Mouse (Mus musculus) embryonic stem cell, embryonic (primary cell): Measurements from ENCODE around the gene Ube2h.

Experiments
- CTCF ChIA-PET, 4 experiments: fragments of 300-600 bp in 2 of 4; fragments of 350-600 bp in 2 of 4; sonication (Branson Sonifier 250); formaldehyde crosslinking; loops; one replicate each; lab custom pipeline; 2022; ENCODE audit warnings: inconsistent platforms in 2 of 4; lab: Charles Lee
- POLR2A ChIA-PET, 4 experiments: fragments of 300-600 bp in 2 of 4; fragments of 350-600 bp in 2 of 4; sonication (Branson Sonifier 250); formaldehyde crosslinking; loops; one replicate each; lab custom pipeline; 2022; ENCODE audit warnings: antibody characterized with exemption in 4 of 4, inconsistent platforms in 1 of 4; lab: Charles Lee

Ube2h gene

DNA sequence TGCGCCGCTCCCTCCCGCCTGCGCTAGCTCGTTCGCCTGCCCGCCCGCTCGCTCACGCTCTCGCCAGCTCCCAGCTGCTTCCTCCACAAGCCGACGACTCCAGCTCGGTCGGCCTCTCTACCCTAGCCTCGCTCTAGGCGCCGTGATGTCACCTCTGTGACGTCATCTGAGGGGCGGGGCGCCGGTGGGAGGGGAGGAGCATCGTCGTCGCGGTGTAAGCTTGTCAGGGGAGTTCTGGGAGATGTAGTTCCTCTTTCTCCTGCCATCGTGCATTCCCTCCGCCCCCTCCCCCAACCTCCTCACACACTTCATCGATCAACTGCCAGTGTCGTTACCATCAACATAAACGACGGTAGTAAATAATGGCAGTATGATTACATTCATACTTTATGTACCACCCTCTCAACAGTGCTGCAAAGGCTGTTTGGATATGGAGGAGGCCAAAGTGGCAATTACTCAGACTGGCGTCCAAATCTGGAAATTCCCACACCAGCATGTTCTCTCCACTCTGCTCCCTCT, at the start of gene Ube2h:
Gene Ube2h, minus strand, starts transcription at position 141 of the 519 bp plus-strand sequence.
- ChIA-PET CTCF (interaction anchor here in 3 of 4 experiments (0.6 to 1.6 kb wide), 6 partner anchors 9 to 626 kb away, joined by 3 to 6 read pairs (median 3); no protein-coding TSS in a partner anchor), POLR2A (interaction anchor here (0.5 to 8.1 kb wide), 41 partner anchors 8 to 1825 kb away, joined by 3 to 112 read pairs (median 4); partner anchors contain the start of genes Klhdc10 (in 1 of the 4), Strip2 (in 1 of the 4) and Zc3hc1 (in 1 of the 4))

DNA sequence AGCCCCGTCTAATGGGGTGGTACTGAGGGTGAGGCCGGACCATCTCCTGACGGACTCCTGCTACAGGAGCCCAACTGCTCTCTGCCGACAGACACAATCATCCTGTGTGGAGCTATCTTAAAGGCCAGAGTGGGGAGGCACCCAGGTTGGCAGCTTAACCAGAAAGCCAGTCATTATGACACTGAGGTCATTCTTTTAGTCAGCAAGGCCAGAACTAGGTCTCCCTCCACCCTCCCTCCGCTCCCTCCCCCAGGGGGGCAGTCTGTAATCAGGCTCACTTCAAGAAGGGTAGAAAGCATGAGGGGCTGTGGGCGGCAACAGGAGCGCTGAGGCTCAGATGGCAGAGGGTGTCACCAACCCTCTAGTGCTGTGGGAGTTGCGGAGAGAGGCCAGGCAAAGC, 49.3 kb upstream of the Ube2h start:
- ChIA-PET POLR2A (interaction anchor here in 3 of 4 experiments (0.6 to 1.8 kb wide), 7 partner anchors 10 to 382 kb away, joined by 3 to 8 read pairs (median 3); partner anchors contain the start of gene Ube2h (in 1 of the 3)), CTCF (interaction anchor here in 1 of 4 experiments (1.6 kb wide), 1 partner anchor 143 kb away, joined by 4 read pairs; no protein-coding TSS in a partner anchor)

DNA sequence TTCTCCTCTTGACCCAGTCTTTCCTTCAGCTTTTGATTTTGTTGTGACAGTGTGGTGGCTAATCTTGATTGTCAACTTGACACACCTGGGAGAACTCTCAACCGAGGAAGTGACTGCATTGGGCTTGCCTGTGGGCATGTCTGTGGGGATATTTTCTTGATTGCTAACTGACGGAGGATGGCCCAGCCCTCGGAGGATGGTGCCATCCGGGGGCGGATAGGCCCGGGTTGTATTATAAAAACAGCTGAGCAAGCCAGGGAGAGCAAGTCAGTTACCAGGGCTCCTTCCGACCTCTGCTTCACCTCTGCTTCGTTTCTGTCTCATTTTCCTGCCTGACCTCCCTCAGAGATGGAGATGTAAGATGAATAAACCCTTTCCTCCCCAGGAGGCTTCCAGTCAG, 48.4 kb upstream of the Ube2h start:
- ChIA-PET CTCF (interaction anchor here in 1 of 4 experiments (1.6 kb wide), 1 partner anchor 142 kb away, joined by 4 read pairs; no protein-coding TSS in a partner anchor), POLR2A (interaction anchor here in 1 of 4 experiments (0.6 to 1.8 kb wide), 4 partner anchors 11 to 306 kb away, joined by 3 to 8 read pairs (median 3); no protein-coding TSS in a partner anchor)

DNA sequence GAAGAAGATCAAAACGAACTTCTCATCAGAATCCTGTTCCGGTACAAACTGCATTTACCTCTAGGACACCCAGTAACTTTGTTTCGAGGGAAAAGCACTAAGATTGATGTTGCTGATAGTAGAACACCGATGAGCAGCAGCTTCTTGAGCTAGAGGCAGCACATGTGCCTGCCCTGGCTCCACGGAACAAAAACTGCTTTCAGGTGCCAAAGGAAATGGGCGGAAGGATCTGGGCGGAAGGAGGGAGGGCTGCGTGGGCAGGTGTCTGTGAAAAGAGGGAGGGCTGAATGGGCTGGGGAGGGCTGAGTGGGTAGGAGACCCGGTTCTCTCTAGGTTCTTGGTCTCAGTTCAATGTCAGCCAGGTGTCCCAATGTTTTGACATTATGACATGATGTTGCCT, 47.0 kb upstream of the Ube2h start:
- POLR2A ChIA-PET = interaction anchor here in 1 of 4 experiments (0.6 to 1.3 kb wide), 3 partner anchors 50 to 701 kb away, joined by 3 to 4 read pairs (median 4); no protein-coding TSS in a partner anchor

DNA sequence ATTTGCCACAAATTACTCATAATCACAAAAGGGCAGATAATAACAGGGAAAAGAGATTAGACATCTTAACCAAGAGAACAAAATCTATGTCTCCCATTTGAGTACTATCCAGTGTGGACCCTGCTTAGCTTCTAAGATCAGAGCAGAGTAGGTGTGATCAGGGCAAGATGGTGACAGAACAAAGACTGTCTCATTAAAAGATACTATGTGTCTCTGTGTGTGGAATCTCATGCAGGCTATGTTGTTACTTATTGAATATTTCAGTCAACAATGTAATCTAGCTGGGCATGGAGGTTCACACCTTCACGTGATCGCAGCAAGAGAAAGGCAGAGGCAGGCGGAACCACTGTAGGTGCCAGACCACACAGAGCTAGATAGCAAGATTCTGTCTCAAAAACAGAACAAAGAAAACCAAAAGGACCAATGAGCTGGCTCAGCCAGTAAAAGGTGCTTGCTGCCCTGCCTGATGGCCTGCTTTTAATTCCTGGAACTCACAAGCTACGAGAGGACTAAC, 43.0 kb upstream of the Ube2h start:
- ChIA-PET CTCF (interaction anchor here in 2 of 4 experiments (0.5 kb wide), 2 partner anchors 12 to 843 kb away, joined by 5 to 11 read pairs; no protein-coding TSS in a partner anchor), POLR2A (interaction anchor here in 2 of 4 experiments (0.6 to 2.3 kb wide), 7 partner anchors 8 to 75 kb away, joined by 3 to 8 read pairs (median 5); no protein-coding TSS in a partner anchor)

More for the DNA sequence above, 47.0 kb upstream of the Ube2h start:
- CTCF ChIA-PET = no interaction called here

DNA sequence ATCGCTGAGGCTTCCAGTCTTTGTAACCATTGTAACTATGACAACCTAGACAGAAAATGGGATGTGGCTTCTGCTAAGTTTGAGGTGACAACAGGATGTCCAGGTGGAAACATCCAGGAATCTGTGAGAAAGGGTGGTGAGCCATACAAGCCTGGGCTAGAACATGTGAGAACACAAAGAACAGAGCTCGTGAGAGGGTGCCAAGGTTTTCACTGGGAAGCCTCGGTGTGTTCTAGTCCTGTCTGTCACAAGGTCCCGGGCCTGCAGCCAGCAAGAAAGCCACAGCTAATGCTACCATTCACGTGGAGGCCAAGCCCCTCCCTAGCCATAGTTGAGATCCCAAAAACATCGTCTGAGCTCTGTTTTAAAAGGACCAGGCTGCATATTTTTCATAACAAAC, 42.4 kb upstream of the Ube2h start:
- ChIA-PET CTCF (interaction anchor here in 3 of 4 experiments (0.5 to 0.9 kb wide), 8 partner anchors 12 to 1533 kb away, joined by 3 to 11 read pairs (median 6); no protein-coding TSS in a partner anchor), POLR2A (interaction anchor here (0.6 to 2.3 kb wide), 14 partner anchors 9 to 610 kb away, joined by 3 to 8 read pairs (median 5); no protein-coding TSS in a partner anchor)

DNA sequence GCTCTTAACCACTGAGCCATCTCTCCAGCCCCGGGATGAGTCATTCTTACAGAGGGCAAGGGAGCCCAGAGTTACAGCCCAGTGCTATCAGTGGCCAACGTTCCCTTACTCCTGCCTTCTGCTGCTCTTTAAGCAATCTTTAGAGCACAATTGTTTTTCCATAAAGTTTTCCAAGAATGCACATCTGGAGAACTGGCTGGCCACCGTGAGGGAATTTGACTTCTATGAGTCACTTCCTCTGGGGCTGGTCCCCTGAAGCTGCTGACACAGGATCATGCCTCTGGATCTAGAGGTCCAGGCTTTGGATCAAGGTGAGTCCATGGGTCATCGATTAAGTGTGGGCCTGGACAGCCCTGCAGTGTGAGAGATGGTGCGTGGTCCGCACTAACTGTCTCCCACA, 39.7 kb upstream of the Ube2h start:
- POLR2A ChIA-PET = interaction anchor here in 1 of 4 experiments (1.6 kb wide), 1 partner anchor 36 kb away, joined by 3 read pairs; no protein-coding TSS in a partner anchor
- CTCF ChIA-PET = no interaction called here

DNA sequence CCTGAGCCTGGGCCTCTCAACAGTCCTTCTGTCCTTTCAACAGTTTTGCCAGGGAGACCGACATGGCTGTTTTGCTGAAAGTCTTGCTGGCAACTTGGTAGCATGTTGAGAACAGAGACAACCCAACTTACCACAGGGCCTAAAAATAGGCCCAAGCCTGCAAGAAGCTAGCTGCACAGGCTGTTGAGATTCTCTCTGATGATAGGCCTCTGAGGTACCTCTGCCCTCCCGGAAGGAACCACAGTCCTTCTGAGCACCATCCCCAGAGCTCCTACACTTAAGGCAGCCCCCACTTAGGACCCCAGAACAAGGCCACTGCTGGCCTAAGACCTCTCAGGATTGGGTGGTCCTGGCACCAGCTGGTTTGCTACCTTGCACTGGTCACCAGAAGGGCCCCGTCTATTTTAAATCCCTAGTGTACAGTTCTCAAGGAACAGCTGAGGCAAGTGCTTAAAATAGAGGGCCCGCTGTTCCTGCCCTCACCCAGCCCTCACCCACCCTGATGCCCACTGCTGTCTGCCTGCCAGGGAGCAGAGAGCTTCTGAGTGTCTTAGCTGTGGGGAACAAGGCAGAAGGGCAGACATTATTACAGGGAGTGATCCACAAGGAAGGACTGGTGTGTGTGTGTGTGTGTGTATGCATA, 36.0 kb upstream of the Ube2h start:
- ChIA-PET CTCF (no interaction called here), POLR2A (interaction anchor here in 3 of 4 experiments (0.6 to 1.4 kb wide), 10 partner anchors 16 to 492 kb away, joined by 3 to 8 read pairs (median 3); partner anchors contain the start of genes Ssmem1 (in 1 of the 3), Ube2h (in 1 of the 3) and Zc3hc1 (in 1 of the 3))

DNA sequence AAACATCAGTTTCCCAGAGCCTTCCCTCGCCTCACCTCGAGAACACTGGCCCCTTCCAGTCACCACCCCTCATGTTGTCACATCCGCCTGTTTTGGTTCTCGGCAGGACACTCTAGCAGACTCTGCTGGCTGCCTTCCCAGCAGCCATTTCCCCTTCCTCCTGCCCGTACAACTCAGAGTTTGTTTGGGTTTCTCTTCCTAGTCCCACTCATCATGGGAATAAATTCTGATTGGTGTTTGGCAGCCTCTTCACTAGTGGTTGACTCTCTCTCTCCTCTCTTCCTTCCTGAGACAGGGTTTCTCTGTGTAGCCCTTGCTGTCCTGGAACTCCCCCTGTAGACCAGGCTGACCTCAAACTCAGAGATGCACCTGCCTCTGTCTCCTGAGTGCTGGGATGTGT, 32.6 kb upstream of the Ube2h start:
- ChIA-PET CTCF (interaction anchor here in 1 of 4 experiments (0.6 to 0.7 kb wide), 2 partner anchors 21 to 345 kb away, joined by 3 to 5 read pairs; no protein-coding TSS in a partner anchor), POLR2A (interaction anchor here in 2 of 4 experiments (0.6 to 1.6 kb wide), 6 partner anchors 10 to 79 kb away, joined by 3 to 6 read pairs (median 4); no protein-coding TSS in a partner anchor)

DNA sequence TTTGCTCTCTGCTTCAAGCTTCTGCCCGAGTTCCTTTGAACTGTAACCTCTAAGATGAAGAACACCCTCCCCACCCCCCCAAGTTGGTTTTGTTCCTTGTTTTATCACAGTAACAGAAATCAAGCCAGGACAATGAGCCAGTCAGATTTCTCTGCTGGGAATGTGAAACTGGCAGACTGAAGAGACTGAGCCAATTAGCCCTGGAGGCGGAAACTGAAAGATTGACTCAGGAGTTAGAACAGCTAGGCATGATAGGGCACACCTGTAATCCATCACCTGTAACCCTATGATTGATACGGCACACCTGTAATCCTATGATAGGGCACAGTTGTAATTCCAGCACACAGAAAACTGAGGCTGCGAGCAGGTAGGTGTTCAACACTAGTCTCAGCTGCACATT, 27.9 kb upstream of the Ube2h start:
- POLR2A ChIA-PET = interaction anchor here in 3 of 4 experiments (0.6 to 1.5 kb wide), 11 partner anchors 12 to 650 kb away, joined by 3 to 6 read pairs (median 3); partner anchors contain the start of gene Zc3hc1 (in 1 of the 3)
- CTCF ChIA-PET = no interaction called here

DNA sequence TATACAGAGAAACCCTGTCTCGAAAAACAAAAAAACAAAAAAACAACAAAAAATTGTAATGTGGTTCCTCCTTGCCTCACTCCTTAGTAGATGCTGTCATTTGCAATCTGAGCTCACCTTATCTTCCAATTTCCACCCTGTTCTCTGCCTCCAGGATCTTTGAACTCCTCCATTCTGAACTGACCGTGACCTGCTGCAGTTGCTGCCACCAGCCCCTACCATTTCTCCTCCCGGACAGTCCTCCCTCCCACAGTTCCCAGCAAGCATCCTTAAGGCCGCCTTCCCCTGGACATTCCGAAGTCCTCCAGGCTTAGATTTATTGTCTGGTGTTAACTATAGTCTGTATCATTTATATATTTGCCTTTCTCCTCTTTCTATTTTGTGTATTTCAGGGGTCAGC, 26.4 kb upstream of the Ube2h start:
- CTCF ChIA-PET = no interaction called here
- POLR2A ChIA-PET = interaction anchor here in 1 of 4 experiments (1.0 to 1.5 kb wide), 3 partner anchors 9 to 26 kb away, joined by 3 to 6 read pairs (median 3); partner anchors contain the start of gene Ube2h

DNA sequence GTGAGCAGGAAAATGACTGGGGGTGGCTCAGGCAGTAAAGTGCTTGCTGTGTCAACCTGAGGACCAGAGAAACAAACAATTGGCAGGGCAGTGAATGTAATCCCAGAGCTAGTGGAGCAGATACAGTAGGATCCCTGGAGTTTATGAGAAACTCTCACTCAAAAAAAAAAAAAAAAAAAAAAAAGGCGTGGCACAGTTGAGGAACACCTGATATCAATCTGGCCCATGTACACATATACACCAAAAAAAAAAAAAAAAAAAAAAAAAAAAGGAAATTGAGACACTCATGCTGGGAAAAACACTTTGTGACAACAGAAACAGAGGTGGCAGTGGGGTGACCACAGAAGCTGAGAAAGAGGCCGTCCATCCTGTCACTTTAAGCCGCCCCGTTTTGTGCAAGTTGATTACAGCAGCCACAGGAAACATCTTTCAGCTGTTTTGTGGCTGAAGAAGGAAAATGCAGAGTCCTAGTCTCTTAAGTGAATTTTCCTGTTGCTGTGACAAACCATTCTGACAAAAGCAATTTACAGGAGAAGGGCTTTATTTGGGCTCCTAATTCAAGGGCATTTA, 21.7 kb upstream of the Ube2h start:
- POLR2A ChIA-PET = interaction anchor here in 3 of 4 experiments (0.6 to 2.0 kb wide), 7 partner anchors 10 to 938 kb away, joined by 3 to 6 read pairs (median 4); partner anchors contain the start of gene Opn1sw (in 1 of the 3)

DNA sequence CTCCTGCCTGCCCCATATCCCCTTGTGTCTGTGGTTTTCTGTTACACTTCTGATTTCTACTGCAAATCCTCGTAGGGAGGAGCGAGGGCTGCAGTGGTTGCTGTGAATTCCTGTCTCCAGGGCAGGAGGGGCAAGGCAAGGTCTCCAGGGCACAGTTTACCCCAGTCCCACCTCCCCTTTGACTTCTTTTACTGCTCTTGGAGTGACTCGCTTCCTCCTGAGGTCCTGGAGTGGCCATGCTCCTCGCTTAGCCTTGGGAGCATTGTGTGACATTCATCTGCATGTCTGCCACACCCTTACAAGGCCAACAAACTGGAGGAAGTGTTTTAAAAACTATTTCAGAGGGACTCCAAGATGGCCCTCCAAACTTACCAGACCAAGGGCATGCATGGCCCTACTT, 16.7 kb upstream of the Ube2h start:
- CTCF ChIA-PET = interaction anchor here in 1 of 4 experiments (0.6 kb wide), 1 partner anchor 729 kb away, joined by 4 read pairs; no protein-coding TSS in a partner anchor

More for the DNA sequence above, 21.7 kb upstream of the Ube2h start:
- CTCF ChIA-PET = no interaction called here

DNA sequence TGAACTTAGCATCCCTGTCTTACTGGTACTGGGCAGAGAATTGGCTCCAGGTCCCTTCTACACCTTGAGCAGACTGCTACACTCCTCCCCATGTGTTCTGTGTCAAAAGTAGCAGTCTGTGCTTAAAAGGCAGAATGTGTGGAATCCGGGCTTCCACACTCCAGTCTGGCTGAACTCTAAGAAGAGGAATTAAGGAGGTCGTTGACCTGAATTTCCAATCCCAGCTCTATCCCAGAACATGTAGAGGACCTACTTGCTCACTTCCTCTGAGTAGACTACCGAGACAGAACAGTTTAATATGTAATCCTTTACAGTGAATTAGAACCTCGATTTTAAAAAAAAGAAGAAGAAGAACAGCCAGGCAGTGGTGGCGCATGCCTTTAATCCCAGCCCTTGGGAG, 14.9 kb upstream of the Ube2h start:
- ChIA-PET CTCF (no interaction called here), POLR2A (interaction anchor here in 2 of 4 experiments (0.8 to 1.9 kb wide), 5 partner anchors 10 to 15 kb away, joined by 3 to 10 read pairs (median 3); partner anchors contain the start of gene Ube2h (in 2 of the 2))

More for the DNA sequence above, 16.7 kb upstream of the Ube2h start:
- POLR2A ChIA-PET = interaction anchor here in 2 of 4 experiments (0.9 to 3.2 kb wide), 12 partner anchors 9 to 127 kb away, joined by 3 to 18 read pairs (median 4); partner anchors contain the start of gene Ube2h (in 1 of the 2)

DNA sequence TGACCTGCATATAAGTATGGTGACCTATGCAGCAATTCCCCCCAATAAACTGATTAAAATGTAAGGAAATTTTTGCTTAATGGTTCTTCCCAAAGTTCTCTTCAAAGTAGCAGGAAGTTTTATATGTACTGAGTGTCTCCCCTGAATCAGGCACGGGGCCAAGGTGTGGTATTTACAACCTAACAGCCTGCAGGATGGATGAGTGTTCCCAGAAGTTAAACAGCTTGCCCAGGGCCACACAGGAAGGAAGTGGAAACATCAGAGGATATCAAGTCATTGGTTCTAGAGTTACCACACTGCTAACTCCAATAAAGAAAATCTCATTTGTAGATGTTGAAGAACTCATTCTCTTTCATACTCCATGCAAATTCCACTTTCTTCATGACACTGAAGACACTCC, 7.7 kb upstream of the Ube2h start:
- CTCF ChIA-PET = no interaction called here
- POLR2A ChIA-PET = interaction anchor here in 1 of 4 experiments (3.1 kb wide), 1 partner anchor 8 kb away, joined by 11 read pairs; the partner anchor contains the start of gene Ube2h

DNA sequence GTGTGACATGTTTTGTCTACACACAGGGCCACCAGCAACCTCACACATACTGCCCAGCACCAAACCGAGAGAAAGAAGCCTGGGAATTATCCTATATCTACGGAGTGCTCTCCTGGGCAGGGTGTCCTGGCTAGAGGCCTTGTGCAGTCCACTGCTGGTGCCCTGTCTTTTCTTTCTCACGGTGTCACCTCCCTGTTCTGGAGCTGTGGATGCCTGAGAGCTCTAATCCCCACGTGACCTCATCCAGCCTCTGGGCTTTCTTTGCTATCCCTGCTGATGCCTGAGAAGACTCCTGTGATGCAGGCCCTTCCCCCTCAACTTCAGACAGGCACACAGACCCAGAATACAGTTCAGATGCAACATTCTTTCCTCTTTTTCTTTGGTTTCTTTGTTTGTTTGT, 4.4 kb upstream of the Ube2h start:
- CTCF ChIA-PET = interaction anchor here in 3 of 4 experiments (0.6 to 1.2 kb wide), 3 partner anchors 78 to 99 kb away, joined by 3 read pairs; no protein-coding TSS in a partner anchor
- POLR2A ChIA-PET = interaction anchor here in 3 of 4 experiments (0.6 to 2.6 kb wide), 12 partner anchors 8 to 540 kb away, joined by 3 to 11 read pairs (median 4); partner anchors contain the start of gene Zc3hc1 (in 1 of the 3)

DNA sequence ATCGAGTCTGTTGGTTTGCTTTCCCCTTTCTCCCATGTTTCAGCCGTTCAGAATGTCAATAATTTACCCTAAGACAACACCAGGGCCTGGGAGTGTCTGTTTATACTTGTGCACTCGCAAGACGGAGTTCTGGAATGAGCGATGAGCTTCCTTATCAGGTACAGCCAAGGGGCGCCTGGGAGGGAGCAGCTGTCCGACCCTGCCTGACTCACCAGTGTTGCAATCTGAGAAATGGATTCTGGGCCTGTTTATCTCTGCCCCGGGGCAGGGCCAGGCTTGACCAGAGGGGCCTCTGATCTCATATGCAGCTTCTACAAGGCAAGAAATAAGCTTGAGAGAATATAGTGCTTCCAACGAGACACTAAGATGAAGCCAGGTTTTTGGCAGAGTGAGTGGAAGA, 3.4 kb upstream of the Ube2h start:
- ChIA-PET POLR2A (interaction anchor here in 3 of 4 experiments (0.5 to 2.5 kb wide), 18 partner anchors 9 to 539 kb away, joined by 3 to 11 read pairs (median 4); partner anchors contain the start of gene Zc3hc1 (in 1 of the 3)), CTCF (interaction anchor here in 2 of 4 experiments (1.1 to 1.2 kb wide), 2 partner anchors 97 to 98 kb away, joined by 3 read pairs; no protein-coding TSS in a partner anchor)
